Mouse (Mus musculus) mouse embryonic stem cell (cell line): ENCODE measurements around the gene Gpc3.

Experiments used
- in situ Hi-C, 2 experiments: fragments of 300-500 bp; cut with MboI; formaldehyde crosslinking; loops; 1 replicate in 1 of 2; 3 replicates in 1 of 2; pipeline ENCODE4 v1.14.3; 2019 to 2020; ENCODE audit warnings: low sequenced_read_pairs in 2 of 2, low pct_unique_long_range_greater_than_20kb in 1 of 2, mixed read lengths in 1 of 2; ENCODE audit not compliant: unreplicated experiment in 1 of 2

Gene Gpc3

DNA sequence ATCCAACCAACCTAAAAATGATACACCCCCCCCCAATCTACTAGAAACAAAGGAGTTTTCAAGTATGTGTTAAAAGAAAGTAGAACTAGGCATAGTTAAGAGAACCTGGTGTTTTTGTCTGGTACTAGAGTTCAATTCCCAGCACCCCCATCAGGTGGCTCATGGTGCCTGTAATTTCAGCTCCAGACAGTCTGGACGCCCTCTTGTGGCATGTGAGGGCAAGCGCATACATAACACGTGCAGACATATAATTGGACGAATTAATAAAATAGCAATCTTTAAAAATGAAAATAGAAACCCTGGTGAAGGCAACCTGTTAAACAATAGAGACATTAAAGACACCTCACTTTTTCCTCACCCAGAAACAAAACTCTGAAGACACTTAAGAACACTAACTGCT is 10.6 kb downstream of the Gpc3 start:
- in situ Hi-C loops = no loop called here

DNA sequence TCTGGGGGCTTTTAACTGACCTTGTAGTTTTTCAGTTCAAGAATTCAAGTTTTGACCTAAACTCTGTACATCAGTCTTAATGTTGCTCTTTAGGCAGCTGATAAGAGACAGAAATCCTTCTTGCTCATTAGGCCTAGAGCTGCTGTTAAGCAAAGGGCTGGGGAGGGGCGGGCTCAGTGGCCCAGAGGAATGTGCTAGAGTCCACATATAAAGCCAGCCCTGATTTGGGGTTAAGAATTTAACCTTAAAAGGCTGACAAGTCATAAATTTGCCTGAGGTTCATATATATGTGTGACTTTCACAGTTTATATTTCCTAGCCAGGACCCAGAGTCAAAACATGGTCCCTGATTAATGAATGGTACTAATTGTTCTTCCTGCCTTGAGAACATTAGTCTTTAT is 14.5 kb downstream of the Gpc3 start:
- in situ Hi-C loops = no loop called here

DNA sequence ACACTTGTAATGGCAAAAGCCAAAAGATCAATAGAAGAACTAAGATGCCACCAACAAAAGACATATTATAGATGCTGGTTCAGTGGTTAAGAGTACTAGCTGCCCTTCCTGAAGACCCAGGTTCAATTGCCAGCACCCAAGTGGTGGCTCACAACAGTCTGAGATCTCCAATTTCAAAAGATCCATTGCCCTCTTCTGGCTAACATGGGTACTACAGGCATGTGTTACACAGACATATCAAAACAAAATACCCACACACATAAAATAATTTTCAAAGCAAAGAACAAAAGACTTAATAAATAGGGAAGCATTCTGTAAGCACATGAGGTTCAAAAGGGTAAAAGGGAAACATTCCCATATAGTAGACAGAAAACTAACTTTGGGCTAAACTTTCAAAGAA is 26.1 kb downstream of the Gpc3 start:
- in situ Hi-C loops = no loop called here

DNA sequence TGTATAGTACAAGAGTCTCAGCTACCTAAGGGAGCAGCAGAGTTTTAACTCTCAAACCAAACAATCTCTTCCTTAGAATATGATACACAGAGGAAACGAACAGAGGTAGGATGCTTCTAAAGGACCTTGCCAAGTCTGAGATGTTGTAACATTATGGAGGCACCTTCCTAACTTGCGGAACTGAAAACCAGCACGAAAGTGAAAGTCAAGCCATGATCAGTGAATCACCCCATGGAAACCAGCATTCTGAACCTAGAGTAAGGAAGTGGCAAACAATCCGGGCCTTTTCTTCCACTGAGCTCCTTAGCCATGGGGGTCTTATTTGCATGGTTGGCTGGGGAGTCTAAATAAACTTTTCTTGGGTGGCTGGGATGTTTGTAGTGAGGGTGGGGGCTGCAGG is 53.8 kb downstream of the Gpc3 start:
- in situ Hi-C loops = no loop called here

DNA sequence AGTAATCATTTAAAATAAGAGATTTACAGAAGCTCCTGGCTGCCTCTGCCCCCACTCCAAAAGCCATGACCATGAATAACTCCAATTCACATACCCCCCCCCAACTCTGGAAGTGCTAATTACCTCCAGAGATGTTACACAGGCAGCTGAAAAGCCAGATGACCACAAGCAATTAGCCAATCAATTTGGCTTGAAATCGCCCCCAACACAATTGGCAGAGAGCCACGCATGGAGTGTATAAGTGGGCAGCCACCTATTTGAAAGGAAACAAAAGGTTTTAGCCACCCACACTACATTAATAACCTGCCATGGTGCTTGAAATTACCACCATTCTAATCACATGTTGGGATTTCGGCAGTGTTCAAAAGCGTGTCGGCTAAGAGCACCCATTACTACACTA is 55.2 kb downstream of the Gpc3 start:
- in situ Hi-C loops = no loop called here

DNA sequence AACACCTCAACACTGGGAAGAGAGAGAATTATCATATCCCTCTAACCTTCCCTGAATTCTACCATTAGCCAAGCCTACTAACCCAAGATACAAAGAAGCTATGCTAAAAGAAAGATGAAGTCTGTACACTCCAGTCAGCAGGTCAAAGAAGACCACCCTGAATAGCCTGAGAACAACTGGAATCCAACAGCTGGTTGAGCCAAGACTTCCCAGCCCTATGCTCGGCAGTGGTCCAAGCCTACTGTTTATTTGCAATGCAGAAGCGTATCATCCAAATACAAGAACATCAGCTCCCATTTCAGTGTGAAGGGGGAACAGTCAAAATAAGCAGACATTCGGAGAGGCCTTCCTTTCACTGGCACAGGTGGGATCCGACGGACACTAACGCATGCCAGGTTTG is 56.3 kb downstream of the Gpc3 start:
- in situ Hi-C loops = no loop called here

DNA sequence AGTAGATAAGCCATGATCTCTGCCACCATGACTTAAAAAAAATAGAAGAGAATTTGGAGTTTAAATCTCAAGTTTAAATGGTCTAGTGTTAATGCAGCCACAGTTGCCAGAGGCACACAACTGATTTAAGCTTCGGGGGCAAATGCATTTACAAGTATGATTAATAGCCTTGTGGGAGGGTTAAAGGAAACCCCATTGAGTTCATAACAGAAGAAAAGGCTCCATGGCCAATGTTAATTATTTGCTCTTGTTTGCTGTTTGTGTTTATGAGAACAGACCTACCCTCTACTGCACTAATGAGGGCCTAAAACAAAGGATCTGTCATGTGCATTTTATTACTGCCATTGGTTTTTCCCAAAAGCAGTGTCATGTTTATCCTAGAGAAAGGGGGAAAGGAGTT is 62.5 kb downstream of the Gpc3 start:
- in situ Hi-C loops = no loop called here

DNA sequence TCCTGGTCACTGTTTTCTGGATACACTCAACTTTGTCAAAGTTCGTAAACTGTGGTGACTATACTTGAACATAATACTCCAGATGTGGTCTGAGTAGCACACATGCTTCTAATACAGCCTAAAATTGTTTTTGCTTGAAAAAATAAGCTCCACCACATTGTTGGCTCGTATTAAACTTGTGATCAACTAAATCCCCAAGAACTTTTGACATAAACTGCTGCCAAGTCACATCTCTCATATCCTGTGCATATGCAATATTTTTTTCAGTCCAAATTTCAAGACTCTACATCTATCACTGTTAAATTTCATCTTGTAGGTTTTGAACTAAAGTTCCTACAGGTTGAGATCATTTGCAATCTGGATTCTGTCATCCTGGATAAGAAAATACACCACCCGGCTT is 69.1 kb downstream of the Gpc3 start:
- in situ Hi-C loops = no loop called here

DNA sequence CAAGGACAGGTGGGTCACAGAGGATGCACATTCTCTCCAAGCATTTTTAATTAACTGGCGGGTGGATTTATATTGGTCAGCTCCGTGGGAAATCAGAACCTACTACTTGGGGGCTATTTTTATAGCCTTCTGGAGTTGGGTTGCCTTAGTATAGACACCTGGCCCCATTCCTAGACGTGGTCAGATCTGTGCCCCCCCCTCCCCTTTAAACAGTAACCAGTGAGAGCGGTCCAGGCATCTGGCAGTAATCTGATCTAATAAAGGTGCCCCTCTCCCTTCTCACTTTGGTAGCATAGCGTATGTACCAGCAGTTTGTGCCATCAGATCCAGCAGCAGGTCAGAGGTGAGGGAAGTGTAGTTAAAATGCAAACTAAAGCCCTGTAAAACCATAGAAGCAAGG is 76.5 kb downstream of the Gpc3 start:
- in situ Hi-C loops = no loop called here

DNA sequence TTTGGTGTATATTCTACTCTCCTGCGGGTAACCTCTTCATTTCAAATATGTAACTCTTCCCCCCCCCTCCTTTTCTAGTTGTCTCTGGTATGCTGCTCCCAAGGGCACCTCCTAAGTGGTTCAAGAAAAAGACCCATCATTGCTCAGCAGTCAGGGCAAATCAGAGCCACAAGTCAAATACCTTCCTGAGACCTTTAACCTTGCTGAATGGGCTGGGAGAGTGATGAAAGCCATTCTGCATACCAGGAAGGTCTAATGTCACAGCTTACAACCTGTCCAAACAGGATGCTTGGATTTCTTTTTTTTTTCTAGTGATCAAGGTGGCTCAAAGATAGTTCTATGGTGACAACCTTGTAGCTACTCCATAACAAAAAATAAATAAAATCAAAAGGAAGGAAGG is 80.0 kb downstream of the Gpc3 start:
- in situ Hi-C loops = no loop called here

DNA sequence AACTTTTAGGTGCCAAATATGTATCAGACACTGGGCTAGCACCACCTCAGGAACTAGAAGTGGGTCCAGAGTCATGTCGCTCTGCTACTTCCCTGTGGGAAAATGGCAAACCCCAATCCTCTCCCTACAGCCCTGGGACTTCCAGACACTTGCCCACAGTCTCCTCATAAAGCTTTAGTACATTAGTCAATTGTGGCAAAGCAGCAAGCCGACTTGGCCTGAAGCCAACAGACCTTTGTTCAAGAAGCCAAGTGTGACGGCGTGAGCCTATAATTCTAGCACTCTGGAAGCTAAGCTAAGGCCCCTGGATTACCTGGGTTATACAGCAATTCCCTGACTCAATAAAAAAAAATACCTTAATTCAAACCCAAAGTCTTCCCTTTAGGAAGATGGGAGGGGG is 80.7 kb downstream of the Gpc3 start:
- in situ Hi-C loops = no loop called here

DNA sequence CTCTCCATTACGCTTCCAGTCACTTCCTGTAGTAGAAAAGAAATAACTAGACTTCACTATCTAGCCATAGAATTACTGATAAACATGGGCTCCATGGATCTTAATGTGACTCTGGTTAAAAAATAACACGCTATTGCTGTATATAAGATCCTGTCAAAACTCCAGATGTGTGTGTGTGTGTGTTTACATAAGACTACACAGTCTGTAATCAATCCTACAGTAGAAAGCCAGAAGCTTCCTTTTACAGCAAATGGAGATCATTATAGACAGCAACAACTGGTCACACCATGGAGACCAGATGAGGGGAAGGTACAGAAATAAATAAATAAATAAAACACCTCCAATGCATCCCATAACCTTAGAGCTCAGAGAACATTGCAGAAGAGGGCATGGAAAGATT is 81.6 kb downstream of the Gpc3 start:
- in situ Hi-C loops = no loop called here

DNA sequence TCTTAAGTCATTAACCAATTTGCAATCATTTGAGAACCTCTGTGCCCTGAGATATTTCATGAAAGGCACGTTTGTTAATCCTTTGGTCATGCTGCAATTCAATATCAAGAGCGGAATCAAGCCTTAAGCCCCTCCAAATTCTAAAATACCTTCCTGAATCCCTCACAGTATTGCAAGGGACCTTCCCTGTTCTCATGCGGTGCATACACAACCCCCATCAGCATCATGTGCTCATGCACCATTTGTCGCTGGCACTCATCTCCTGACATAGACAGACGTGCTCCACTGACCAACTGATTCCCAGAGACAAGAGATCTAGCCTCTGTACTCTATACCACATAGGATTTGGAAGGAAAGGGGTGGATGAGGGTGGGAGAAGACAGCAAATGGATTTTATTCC is 87.7 kb downstream of the Gpc3 start:
- in situ Hi-C loops = no loop called here

DNA sequence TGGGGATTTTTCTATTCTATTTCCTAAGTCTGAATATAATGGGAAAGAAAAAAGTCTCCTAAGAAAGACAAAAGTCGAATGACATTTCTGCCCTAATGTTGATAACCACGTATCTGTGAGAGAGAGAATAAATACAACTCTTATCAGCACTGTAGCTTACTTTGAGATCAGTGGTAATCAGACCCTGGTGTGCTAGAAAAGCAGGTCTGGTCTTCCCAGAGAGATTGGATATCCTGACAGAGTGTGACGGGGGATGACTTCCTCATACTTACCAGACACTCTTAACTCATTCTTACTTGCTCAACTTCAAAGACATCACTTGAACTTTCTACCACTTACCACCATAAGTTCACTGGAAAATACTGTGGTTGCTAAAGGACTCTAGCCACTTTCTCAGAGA is 88.6 kb downstream of the Gpc3 start:
- in situ Hi-C loops = no loop called here

DNA sequence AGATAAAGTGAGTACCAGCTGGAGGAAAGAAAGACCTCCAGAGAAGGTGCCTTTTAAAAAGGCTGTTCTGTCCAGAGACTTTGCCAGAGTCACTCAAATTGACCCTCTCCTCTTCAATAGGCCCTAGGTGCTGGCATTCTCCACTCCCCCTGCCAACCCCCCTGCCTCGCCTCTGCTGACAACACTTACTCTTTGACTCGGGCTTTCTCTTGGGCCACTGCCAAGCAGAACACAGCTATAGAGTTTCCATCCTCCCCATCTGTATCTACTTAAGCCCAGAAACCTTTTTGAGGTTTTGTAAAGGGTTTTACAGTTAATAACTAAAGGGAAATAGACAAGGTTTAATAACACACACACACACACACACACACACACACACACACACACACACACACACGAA is 99.2 kb downstream of the Gpc3 start:
- in situ Hi-C loops = no loop called here

DNA sequence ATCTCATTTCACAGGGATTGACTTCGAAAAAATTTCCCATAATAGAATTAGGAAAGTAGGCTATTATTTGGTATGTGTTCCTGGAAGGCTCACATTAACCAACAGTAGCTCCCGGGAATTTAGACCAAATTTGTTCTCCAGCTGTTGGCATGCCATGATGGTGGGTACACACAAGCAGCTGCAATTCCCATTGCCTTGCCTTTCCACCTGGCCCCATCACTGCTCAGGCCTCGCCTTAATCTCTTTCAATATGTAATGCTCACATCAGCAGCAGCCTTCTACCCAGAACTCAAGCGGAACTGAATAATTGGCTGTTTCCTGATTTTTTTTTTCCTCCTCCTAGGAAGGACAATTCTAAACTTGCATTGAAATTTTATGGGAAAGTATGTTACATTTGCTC is 102.6 kb downstream of the Gpc3 start:
- in situ Hi-C loops = no loop called here

DNA sequence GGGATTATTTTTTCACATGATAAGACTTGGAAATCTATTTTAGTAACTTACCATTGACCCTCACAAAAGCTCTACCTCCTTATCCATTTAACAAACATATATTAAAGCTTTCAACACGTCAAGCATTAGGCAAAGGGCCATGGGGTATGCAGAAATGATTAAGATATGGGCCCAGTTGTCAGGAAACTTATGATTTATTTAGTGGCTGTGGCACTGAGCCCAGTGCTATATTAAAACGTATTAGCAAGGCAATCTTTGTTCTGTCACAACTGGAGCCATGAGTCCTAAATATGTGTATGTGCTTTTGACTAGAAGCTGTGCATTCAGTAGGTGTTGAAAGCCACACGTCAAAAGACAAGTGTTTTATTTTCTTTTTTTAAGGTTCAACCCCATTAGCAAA is 109.9 kb downstream of the Gpc3 start:
- in situ Hi-C loops = no loop called here

DNA sequence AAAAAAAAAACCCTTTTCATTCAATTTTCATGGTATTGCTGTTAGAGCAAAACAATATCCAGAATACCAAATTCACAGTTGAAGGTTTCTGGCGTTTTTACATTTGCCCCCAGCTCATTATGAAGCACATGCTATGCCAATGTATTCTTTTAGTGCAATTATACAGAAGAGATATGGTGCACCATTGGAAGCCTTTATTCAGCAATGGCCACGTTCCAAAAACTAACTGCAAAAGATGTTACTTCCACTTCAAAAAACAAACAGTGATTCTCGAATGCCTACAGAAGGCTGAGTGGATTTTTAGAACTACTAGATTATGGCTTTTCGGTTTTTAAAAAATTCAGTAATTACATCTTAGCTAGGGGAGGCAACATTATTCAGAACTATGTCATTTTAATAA is 124.3 kb downstream of the Gpc3 start:
- in situ Hi-C loops = no loop called here

DNA sequence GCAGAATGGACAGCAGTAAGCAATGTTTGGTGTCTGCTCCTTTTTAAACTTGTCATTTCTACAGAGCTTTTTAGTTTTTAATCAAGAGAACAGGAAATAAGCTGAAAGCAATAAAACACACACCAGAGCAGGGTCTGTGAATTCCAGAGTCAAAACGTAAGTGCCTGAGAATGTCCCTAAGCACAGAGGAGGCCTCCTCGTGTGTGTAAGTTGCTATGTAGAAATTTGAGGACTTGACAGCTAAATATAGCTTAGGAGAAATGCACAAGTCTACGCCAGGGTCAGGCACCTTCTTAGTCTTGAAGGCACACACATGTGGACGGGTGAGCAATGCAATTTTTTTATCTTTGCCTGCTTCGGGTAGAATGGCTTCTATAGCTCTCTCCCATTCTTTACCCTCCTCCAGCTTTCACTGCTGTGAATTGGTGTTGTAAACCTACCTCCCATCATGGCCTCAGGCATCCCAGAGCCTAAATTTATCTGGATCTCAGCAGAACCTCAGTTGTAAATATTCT is 158.6 kb downstream of the Gpc3 start:
- in situ Hi-C loops = loop anchor here (25.0 kb wide), 1 partner anchor 232 kb away; no protein-coding TSS in a partner anchor

DNA sequence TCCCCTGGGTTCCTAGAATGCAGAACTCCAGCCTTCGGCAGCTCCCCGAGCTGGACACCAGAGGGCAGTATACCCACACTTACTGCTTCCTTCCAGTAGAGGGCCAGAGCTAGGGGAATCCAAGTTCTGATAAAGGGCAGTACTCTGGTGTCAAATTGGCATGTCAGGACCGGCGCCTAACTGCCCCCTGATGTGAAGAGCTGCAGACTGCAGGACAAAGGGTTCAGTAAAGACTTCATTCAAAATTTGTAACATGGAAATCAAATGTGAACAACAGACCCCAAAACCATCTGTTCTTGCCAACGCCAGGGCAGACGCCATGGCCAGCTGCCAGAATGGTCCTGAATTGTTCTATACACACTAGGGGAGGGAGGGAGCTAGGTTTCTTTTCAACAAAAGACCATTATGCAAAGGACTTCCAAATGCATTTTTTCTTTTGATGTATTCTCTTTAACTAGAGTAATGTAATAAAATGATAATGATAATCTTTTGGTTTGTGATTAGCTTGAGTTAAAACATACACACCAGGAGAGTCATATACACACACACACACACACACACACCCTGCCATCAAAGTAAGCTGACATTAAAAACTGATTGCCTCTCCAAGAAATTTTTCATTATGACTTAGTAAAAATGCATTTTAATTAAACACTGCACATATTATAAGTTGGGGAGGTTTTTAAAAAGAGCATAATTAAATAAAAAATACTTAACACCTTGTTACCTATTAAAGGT is 160.1 kb downstream of the Gpc3 start:
- in situ Hi-C loops = loop anchor here (25.0 kb wide), 1 partner anchor 234 kb away; no protein-coding TSS in a partner anchor

DNA sequence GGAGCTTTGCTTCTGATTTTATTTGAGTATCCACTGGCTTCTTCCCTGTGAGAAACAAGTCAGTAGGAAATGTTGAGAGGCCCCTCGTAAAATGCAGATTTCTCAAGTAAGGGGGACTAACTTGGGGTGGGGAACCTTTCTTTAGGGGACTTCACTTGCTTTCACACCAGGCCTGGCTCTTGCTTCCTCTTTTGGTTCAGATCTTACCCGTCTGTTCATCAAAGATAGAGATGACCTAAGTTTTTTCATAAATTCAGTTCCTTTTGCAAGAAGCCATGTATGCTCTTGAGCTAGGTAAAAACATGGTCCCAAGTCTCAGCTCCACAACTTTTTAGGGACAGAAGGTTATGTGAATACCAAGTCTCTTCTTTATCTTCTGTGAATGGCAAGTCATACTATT is 164.6 kb downstream of the Gpc3 start:
- in situ Hi-C loops = no loop called here
